Mouse (Mus musculus) heart, postnatal 0 days (tissue): Measurements from ENCODE around the gene Myo6. TPM values are rescaled to one million over a fixed set of nuclear protein-coding genes. Genes with fewer than 3 reads are reported as not detected.

ENCODE experiments used
- ATAC-seq: fragments of 200-750 bp; cut with Nextera tagmentation; 2 replicates; pipeline ENCODE4 v1.8.0; 2017; ENCODE audit warnings: low read depth, moderate number of reproducible peaks, moderate library complexity; ENCODE audit not compliant: insufficient read depth
- DNase-seq: peaks from one replicate; pipeline ENCODE4 v3.0.0-alpha.2; 2016; ENCODE audit warnings: low spot score
- H3K27ac ChIP-seq: fragments of 300-500 bp; sonication (generic); 2 replicates; pipeline ENCODE4 v1.5.1; 2014; ENCODE audit warnings: low read depth, mild to moderate bottlenecking
- H3K27me3 ChIP-seq: fragments of 300-500 bp; sonication (generic); 2 replicates; pipeline ENCODE4 v1.6.1; 2014; ENCODE audit warnings: low read length, mixed read lengths; ENCODE audit not compliant: control insufficient read depth, insufficient read depth
- H3K36me3 ChIP-seq: fragments of 300-500 bp; sonication (generic); replicated peaks from 2 replicates; pipeline ENCODE4 v1.6.1; 2014; ENCODE audit warnings: low read length, mixed read lengths; ENCODE audit not compliant: control insufficient read depth, insufficient read depth
- H3K4me1 ChIP-seq: fragments of 300-500 bp; sonication (generic); 2 replicates; pipeline ENCODE4 v1.6.1; 2014; ENCODE audit warnings: antibody characterized with exemption; ENCODE audit not compliant: control insufficient read depth, insufficient read depth
- H3K4me2 ChIP-seq: fragments of 300-500 bp; sonication (generic); 2 replicates; pipeline ENCODE4 v1.6.1; 2014; ENCODE audit warnings: low read depth, mild to moderate bottlenecking, low read length, moderate library complexity
- H3K4me3 ChIP-seq: fragments of 300-500 bp; sonication (generic); 2 replicates; pipeline ENCODE4 v1.5.1; 2014; ENCODE audit warnings: low read depth, low read length
- H3K9ac ChIP-seq: fragments of 300-500 bp; sonication (generic); replicated peaks from 2 replicates; pipeline ENCODE4 v1.6.1; 2014; ENCODE audit warnings: low read depth, low read length, mixed read lengths
- H3K9me3 ChIP-seq: fragments of 300-500 bp; sonication (generic); replicated peaks from 2 replicates; pipeline ENCODE4 v1.6.1; 2016; ENCODE audit warnings: low read length; ENCODE audit not compliant: control insufficient read depth
- CTCF ChIP-seq: IDR thresholded peaks from 2 replicates; pipeline ENCODE4 v1.5.1; 2016; ENCODE audit warnings: antibody characterized with exemption, control low read depth, low read depth
- EP300 ChIP-seq: IDR thresholded peaks from 2 replicates; pipeline ENCODE4 v1.6.1; 2016; ENCODE audit warnings: antibody characterized with exemption, low read depth
- WGBS: fragments of 180-500 bp; shearing (Covaris S2); extraction: QIAGEN DNeasy Blood & Tissue Kit; methylation state at CpG from one replicate; pipeline ENCODE4 v1.1.7; 2014; 5-methylcytosine and 5-hydroxymethylcytosine counted together
- polyA plus RNA-seq: library from polyadenylated mRNA; unstranded; fragments of >200 nt; fragmentation: Nextera tagmentation; extraction: Ambion mirVana; gene quantifications from 2 replicates; pipeline ENCODE4 v1.2.1, GENCODE M21; 2015
- total RNA-seq: library from RNA; depleted of rRNA; stranded (reverse); fragments of >200 nt; gene quantifications from 2 replicates; pipeline ENCODE4 v1.2.3, GENCODE M21; 2014; ENCODE audit warnings: low replicate concordance

The Myo6 gene
- total and polyA plus RNA-seq, 2 experiments from 2014 or later: 7.1 to 13.2 TPM

DNA sequence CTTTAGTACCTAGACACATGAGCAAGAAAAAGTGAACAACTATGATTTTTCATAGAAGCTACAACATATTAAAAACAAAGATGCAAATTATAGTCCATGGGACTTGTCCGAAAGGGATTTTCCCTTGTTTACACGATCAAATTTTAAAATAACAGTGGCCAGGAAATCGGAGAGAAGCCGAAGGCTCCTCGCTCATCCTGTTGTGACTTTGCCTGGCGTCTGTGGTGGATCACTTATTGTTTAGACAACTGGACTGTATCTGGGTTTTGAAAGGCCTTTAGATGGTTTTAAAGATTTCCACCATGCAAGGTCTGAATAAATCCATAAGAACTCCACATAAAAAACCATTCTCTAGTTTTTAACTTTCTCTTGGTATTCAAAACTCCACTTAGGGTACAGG lies 1.6 kb downstream of the Myo6 start:
- TF ChIP-seq CTCF (no peak), EP300 (no peak)
- no peaks in the 10 kb centered on the region for H3K36me3 ChIP-seq
- no peak for DNase-seq
- H3K27ac ChIP-seq: peak overlapping the region; percentile 95; the same call in 1 of the 2 replicates
- no peaks in the 10 kb centered on the region for H3K27me3 ChIP-seq
- no peak for ATAC-seq
- WGBS: 68% methylated on average over 6 of the region's 6 CpGs
- no peak overlapping the region for H3K9ac ChIP-seq
- H3K4me2 ChIP-seq: peak overlapping the region; percentile 59
- H3K4me3 ChIP-seq: peak overlapping the region; percentile 81
- H3K9me3 ChIP-seq: no peaks in the 10 kb centered on the region
- H3K4me1 ChIP-seq: no peaks in the 10 kb centered on the region

DNA sequence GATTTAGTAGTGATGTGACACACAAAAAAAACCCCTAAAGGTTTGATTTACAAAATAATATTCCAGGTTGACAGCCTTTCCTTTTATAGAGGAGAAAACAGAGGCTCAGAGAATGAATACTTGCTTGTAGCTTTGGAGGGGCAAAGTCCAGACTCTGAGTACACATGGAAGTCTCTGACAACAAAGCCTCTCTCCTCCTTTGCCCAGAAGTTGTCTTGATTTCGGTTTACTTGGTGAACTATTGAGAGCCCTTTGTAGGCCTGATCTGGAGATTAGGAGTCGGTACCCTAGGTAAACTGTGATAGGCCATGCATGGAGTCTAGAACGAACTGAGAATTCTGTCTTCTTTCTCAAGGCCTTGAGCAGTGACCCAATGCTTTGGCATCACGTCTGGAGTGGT lies 2.3 kb downstream of the Myo6 start:
- no peaks in the 10 kb centered on the region for H3K9me3 ChIP-seq
- no peak overlapping the region for H3K4me3 ChIP-seq
- no peaks in the 10 kb centered on the region for H3K27me3 ChIP-seq
- 0 out of 2 replicates have a peak overlapping the region, but pooled peaks have one; percentile 11 for H3K27ac ChIP-seq
- H3K4me2 ChIP-seq: no peak overlapping the region
- H3K9ac ChIP-seq: no peak overlapping the region
- no peaks in the 10 kb centered on the region; the same call in 1 of the 2 replicates for H3K4me1 ChIP-seq
- ATAC-seq (no peak), DNase-seq (no peak)
- no peaks in the 10 kb centered on the region for H3K36me3 ChIP-seq
- no peak for TF ChIP-seq EP300
- TF ChIP-seq CTCF: no peak
- WGBS: 77% methylated on average over 4 of the region's 4 CpGs

DNA sequence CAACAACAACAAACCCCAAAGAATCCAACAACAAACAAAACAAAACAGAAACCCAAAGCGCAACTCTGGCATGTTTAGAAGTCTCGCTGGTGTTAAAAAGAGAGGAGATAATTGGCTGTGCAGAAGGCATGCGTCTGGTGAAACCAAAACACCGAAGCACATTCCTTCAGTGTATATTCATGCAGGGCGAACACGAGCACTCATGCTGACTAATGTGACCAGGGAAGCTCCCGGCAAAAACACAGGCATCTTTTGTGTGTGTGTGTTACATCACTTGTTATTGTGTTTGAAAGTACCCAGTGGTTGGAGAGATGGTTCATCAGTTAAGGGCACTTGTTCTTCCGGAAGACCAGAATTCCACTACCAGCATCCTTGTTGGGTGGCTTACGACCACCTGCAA lies 4.7 kb downstream of the Myo6 start:
- TF ChIP-seq EP300: no peak
- no peak for TF ChIP-seq CTCF
- Histone ChIP-seq H3K9me3 (no peaks in the 10 kb centered on the region), H3K27me3 (no peaks in the 10 kb centered on the region), H3K36me3 (no peaks in the 10 kb centered on the region), H3K4me3 (no peak overlapping the region), H3K4me2 (no peak overlapping the region), H3K27ac (no peak overlapping the region), H3K9ac (no peak overlapping the region), H3K4me1 (peaks cover 4% of the 10 kb centered on the region; the same call in 1 of the 2 replicates)
- DNase-seq: no peak
- WGBS: 87% methylated on average over 9 of the region's 9 CpGs
- no peak for ATAC-seq

DNA sequence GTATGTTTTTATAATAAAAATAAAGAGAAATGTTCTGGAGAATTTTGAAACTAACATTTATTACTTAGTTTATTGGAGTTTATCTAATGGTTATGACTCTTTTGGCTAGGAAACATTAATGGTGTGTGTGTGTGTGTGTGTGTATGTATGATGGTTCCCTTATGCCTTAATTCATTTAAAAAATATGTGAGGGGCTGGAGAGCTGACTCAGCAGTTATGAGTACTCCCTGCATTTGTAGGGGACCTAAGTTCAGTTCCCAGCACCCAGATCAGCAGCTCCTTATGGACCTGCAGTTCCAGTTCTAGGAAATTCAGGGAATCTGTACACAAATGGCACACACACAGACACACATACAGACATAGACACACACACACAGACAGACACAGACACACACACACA lies 6.4 kb downstream of the Myo6 start:
- Histone ChIP-seq H3K9me3 (no peaks in the 10 kb centered on the region), H3K4me3 (no peak overlapping the region), H3K36me3 (no peaks in the 10 kb centered on the region), H3K4me1 (peaks cover 9% of the 10 kb centered on the region; the same call in 1 of the 2 replicates), H3K9ac (no peak overlapping the region), H3K27ac (no peak overlapping the region), H3K4me2 (no peak overlapping the region), H3K27me3 (no peaks in the 10 kb centered on the region)
- TF ChIP-seq CTCF (no peak), EP300 (no peak)
- DNase-seq: no peak
- no peak for ATAC-seq

DNA sequence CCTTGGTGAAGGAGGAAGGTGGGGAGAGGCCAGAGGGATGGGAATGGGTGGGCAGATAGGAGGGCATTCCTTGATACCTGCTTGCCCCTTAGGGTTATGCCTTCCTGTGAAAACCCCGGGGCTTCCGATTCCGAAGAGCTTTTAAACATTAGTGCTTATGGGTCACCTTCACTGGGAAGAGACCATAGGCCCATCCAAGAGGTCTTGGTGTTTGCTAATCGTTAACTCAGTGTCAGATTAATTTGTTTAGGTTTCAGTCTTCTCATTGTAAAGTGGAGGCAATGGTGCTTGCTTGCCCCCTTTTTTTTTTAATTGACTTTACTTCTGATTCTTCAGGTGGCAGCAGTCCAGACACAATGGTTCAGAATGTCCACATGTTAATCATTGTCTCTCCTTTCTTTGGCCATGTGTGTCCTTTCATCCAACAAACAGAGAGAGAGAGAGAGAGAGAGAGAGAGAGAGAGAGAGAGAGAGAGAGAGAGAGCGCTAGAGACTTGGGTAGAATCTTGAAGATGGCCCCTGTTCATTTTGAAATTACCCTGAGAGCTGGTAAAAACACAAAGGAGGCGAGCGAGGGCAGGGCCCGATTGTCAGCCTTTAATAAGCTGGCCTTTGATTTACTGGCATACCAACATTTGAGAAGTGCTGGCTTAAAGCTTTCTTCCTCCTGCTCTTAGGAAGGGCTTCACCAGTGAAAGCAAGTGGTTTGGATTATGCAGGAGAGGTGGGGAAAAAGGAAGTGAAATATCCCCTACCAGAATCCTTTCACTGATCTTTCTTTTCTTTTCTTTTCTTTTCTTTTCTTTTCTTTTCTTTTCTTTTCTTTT lies 7.8 kb downstream of the Myo6 start:
- WGBS: 85% methylated on average over 8 of the region's 8 CpGs

GRCm38 (mm10) chr9:80173629-80174028 lies 8.8 kb downstream of the Myo6 start:
- TF ChIP-seq CTCF (no peak), EP300 (no peak)
- no peak overlapping the region for H3K9ac ChIP-seq

More for the DNA sequence above, 7.8 kb downstream of the Myo6 start:
- no peaks in the 10 kb centered on the region for H3K27me3 ChIP-seq
- no peak overlapping the region for H3K9ac ChIP-seq
- TF ChIP-seq CTCF: no peak
- no peak for TF ChIP-seq EP300
- H3K27ac ChIP-seq: no peak overlapping the region
- H3K4me2 ChIP-seq: no peak overlapping the region
- ATAC-seq (no peak), DNase-seq (no peak)
- peaks cover 16% of the 10 kb centered on the region for H3K4me1 ChIP-seq
- H3K36me3 ChIP-seq: no peaks in the 10 kb centered on the region
- no peaks in the 10 kb centered on the region for H3K9me3 ChIP-seq
- no peak overlapping the region for H3K4me3 ChIP-seq

More at GRCm38 (mm10) chr9:80173629-80174028, 8.8 kb downstream of the Myo6 start:
- H3K9me3 ChIP-seq: no peaks in the 10 kb centered on the region
- no peak overlapping the region for H3K4me3 ChIP-seq
- H3K27me3 ChIP-seq: no peaks in the 10 kb centered on the region
- WGBS: 53% methylated on average over 9 of the region's 9 CpGs
- no peaks in the 10 kb centered on the region for H3K36me3 ChIP-seq
- peaks cover 16% of the 10 kb centered on the region for H3K4me1 ChIP-seq
- H3K27ac ChIP-seq: no peak overlapping the region
- ATAC-seq: no peak
- H3K4me2 ChIP-seq: no peak overlapping the region
- DNase-seq: no peak
